Mouse (Mus musculus) adrenal gland (tissue): ENCODE data around the gene Taf5l.
"Not testable (repeated sequence)": the region's sequence is repeated elsewhere in the genome, so short reads cannot be mapped to it uniquely, and the experiment has no call there.

Experiments used
- intact Hi-C: fragments of 180-260 bp; cut with DNase I; formaldehyde crosslinking; loops from one replicate; pipeline ENCODE4 v1.15.1; 2025
- microRNA-seq, 2 experiments: library from miRNA; unstranded; fragments of <30 nt; microRNA quantifications; one replicate each; pipeline ENCODE4; 2019

The Taf5l gene

DNA sequence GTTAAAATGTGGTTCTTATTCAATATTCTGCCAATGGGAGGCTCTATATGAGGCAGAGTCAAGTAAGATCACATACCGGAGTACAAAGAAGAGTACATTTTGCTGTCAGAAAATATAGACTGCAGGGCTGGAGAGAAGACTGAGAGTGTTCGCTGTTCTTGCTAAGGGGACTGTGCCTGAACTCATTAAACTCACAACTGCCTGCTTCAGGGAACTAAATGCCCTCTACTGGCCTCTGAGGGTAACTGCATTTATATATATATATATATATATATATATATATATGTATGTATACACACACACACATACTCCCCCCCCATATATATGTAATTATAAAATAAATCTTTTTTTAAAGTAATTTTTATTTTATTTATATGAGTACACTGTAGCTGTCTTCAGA, 54.3 kb downstream of the Taf5l start:
- intact Hi-C loops = no loop called here

DNA sequence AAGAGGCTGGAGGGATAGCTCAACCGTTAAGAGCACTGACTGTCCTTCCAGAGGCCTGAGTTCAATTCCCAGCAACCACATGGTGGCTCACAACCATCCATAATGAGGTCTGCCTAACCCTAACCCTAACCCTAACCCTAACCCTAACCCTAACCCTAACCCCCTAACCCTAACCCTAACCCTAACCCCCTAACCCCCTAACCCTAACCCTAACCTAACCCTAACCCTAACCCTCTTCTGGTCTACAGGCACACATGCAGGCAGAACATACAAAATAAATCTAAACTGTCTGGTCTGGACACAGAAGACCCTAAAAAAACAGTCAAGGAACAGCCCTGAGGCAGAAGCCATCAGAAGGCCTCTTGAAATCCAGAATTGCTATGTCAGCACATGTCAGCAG, 59.8 kb downstream of the Taf5l start:
- intact Hi-C loops = no loop called here

- intact Hi-C loops = not testable (repeated sequence)
These were observed 60.6 kb downstream of the Taf5l start for GRCm38 (mm10) chr8:123960556-123960955.

DNA sequence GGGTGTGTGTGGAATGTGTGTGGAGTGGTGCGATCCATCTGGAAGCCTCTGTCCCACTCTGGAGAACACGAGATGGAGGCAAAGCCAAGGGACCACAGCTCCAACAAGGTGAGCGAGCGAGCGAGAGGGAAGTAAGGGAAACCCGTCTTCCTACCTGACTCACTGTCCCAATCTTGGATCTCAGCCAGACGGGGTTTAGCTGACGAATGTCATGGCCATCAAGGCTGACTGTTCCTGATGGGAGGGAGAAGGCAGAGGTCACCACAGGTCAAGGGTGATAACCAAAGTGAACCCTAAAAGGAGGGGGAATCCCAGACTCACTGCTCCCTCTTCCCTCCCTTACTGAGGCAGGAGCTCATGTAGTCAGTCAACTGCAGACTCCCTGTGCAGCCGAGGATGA, 61.1 kb downstream of the Taf5l start:
- intact Hi-C loops = no loop called here

DNA sequence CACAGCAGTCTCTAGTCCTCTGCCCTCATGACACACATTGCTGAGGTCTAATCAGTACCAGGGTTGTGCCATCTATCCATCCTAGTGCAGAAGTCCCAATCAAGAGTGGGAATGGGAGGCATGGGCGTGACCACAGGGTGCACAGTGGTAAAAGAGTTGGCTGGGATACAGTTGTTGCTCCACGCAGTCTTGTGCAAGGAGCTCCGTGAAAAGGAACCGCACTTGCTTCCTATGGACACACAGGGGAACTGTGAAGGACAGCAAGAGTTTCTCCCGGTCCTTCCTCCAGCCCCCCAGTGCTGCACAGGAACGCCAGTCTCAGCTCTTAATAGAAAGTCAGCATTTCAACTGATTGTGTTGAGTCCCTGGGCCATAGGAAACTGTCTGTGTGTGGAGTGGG, 61.7 kb downstream of the Taf5l start:
- intact Hi-C loops = no loop called here

GRCm38 (mm10) chr8:123958130-123958529, 63.1 kb downstream of the Taf5l start:
- intact Hi-C loops = no loop called here

GRCm38 (mm10) chr8:123954246-123954645, 67.0 kb downstream of the Taf5l start:
- intact Hi-C loops = no loop called here

DNA sequence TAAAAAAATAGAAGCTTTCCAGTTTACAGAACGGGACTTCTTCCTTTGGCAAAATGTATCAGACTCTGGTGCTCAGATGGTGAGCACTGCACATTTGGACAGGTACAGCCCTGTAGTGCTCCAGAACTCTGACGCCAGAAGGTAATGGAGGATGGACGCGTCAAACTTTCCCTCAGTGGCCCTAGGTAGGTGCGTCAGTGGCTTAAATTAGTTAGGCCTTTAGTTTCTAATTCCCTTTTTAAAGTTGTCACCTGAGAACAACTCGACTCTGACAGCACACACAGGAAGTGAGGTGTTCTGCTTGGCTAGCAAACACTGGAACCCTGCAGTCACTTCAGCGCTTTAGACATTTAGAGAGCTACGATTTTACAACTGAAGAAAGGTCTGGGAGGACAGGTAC, 67.5 kb downstream of the Taf5l start:
- intact Hi-C loops = no loop called here

DNA sequence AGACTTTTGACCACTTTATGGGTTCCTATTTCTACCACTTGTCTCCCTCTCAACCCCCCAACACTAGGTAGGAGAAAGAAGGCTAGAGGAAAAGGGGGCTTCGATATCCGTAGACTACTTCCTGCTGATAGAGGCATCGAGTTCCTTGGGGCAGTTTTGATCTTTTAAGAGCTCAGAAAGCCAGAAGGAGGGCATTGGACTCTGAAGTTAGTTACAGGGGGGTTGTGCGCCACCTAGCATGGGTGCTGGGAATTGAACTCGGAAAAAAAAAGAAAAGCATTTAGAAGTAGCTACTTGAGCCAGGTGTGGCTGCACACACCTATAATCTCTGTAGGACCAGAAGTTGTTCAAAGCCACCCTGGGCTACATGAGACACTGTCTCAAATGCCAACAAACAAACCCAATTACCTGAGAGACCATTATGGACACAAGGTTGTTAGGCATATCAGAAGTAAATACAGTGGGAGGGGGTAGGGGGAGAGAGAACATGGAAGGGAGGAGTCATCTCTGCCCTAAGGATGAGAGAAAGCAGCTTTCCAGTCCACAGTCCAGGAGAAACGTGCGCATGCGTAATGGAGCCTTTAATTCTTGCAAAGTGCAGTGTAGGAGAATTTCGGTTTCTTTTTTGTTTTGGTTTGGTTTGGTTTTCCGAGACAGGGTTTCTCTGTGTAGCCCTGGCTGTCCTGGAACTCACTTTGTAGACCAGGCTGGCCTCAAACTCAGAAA, 71.0 kb downstream of the Taf5l start:
- intact Hi-C loops = no loop called here

DNA sequence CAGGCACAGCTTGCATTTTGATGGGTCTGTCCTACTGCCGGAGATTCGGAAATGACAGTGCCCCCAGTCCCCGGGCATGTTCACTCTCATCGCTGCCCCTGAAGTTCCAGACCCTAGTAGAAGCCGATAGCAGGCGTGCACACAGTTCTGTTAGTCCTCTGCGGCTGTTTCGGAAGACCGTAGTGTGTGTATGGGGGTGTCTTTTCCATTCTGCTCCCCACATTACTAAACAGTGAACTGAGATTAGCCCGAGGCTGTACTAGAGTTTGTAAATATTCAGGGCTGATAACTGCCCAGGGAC, 71.6 kb downstream of the Taf5l start:
- intact Hi-C loops = no loop called here

DNA sequence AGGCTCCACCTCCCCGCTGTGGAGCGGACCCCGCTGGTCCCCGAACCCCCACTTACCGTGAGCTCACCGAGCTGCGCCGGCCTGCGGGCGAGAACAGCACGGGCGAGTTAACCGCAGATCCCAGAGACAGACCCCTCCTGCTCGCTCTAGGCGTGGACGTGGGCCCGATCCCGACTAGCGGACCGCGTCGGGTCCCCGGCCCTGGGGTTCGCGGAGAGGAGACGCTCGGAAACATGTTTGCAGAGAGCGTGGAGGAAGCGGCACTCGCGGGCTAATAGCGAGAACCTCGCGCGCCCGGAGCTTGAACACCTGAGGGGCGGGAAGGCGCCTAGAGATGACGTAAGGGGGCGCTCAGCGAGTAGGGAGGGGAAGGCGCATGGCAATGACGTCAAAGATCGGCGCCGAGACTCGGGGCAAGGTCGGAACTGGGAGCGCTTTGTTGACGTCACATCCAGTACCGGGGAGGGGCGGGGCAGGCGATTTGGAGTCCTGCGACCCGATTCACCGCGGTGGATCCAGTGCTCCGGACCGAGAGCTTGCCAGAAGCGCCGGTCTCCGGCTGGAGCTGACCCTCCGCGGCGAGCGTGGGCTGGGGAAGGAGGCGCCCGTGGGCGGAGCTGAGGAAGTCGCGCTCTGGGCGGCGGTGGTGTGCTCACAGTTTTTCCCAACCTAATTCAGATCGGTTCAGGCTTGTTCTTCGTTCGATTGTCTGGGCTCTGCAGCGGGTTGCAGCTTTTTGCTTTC, 72.1 kb downstream of the Taf5l start, which contains the start of gene Nup133:
Gene Nup133, minus strand, starts transcription at position 324 of the 744 bp plus-strand sequence.
- intact Hi-C loops = no loop called here

Small RNAs within 50 kb of the gene (microRNA-seq; reads per million reads assigned to microRNA genes)
- gene Mir1967 = 0 reads per million in 2 experiments
